Mouse (Mus musculus) midbrain, embryonic 12.5 days (tissue): ENCODE results near the gene Dock2. TPM values are rescaled to one million over a fixed set of nuclear protein-coding genes. Genes with fewer than 3 reads are reported as not detected.
A peak's percentile ranks its signal among the peaks of the same experiment; 100 is the strongest.

ENCODE experiments used
- ATAC-seq: fragments of 200-750 bp; cut with Nextera tagmentation; 2 replicates; pipeline ENCODE4 v1.8.0; 2017; ENCODE audit warnings: low read depth, moderate TSS enrichment, moderate library complexity; ENCODE audit not compliant: low FRiP score
- H3K27ac ChIP-seq: fragments of 300-500 bp; sonication (generic); replicated peaks from 2 replicates; pipeline ENCODE4 v1.5.1; 2016; ENCODE audit warnings: mild to moderate bottlenecking
- H3K27me3 ChIP-seq: fragments of 300-500 bp; sonication (generic); 2 replicates; pipeline ENCODE4 v1.6.1; 2016; ENCODE audit warnings: mild to moderate bottlenecking
- H3K36me3 ChIP-seq: fragments of 300-500 bp; sonication (generic); 2 replicates; pipeline ENCODE4 v1.6.1; 2016
- H3K4me1 ChIP-seq: fragments of 300-500 bp; sonication (generic); 2 replicates; pipeline ENCODE4 v1.6.1; 2016
- H3K4me2 ChIP-seq: fragments of 300-500 bp; sonication (generic); replicated peaks from 2 replicates; pipeline ENCODE4 v1.6.1; 2016; ENCODE audit warnings: mild to moderate bottlenecking, moderate library complexity
- H3K4me3 ChIP-seq: fragments of 300-500 bp; sonication (generic); 2 replicates; pipeline ENCODE4 v1.5.1; 2016; ENCODE audit warnings: mild to moderate bottlenecking
- H3K9ac ChIP-seq: fragments of 300-500 bp; sonication (generic); replicated peaks from 2 replicates; pipeline ENCODE4 v1.6.1; 2016; ENCODE audit warnings: mild to moderate bottlenecking, moderate library complexity
- H3K9me3 ChIP-seq: fragments of 300-500 bp; sonication (generic); 2 replicates; pipeline ENCODE4 v1.6.1; 2016; ENCODE audit warnings: mild to moderate bottlenecking
- WGBS: fragments of 180-500 bp; shearing (Covaris S2); methylation state at CpG from one replicate; pipeline ENCODE4 v1.1.7; 2016; 5-methylcytosine and 5-hydroxymethylcytosine counted together
- polyA plus RNA-seq: library from polyadenylated mRNA; unstranded; fragments of >200 nt; fragmentation: Nextera tagmentation; extraction: Ambion mirVana; gene quantifications from 2 replicates; pipeline ENCODE4 v1.2.1, GENCODE M21; 2016

The Dock2 gene
- polyA plus RNA-seq, 1 experiment from 2014 or later: 1.1 TPM

GRCm38 (mm10) chr11:34202769-34203168 is 580.9 kb downstream of the Dock2 start:
- H3K9me3 ChIP-seq: no peaks in the 10 kb centered on the region
- no peaks in the 10 kb centered on the region for H3K27me3 ChIP-seq
- H3K4me1 ChIP-seq: no peaks in the 10 kb centered on the region
- ATAC-seq: no peak
- WGBS: 64% methylated on average over 1 of the region's 1 CpGs
- no peak overlapping the region for H3K27ac ChIP-seq
- no peak overlapping the region for H3K4me2 ChIP-seq
- no peak overlapping the region for H3K4me3 ChIP-seq
- no peak overlapping the region for H3K9ac ChIP-seq
- H3K36me3 ChIP-seq: no peaks in the 10 kb centered on the region

- H3K4me2 ChIP-seq: no peak overlapping the region
- no peak overlapping the region for H3K27ac ChIP-seq
- no peaks in the 10 kb centered on the region for H3K9me3 ChIP-seq
- no peak overlapping the region for H3K9ac ChIP-seq
- no peak overlapping the region for H3K4me3 ChIP-seq
- 0 out of 2 replicates have a peak, but pooled peaks cover 4% of the 10 kb centered on the region for H3K27me3 ChIP-seq
- no peak for ATAC-seq
- no peaks in the 10 kb centered on the region for H3K4me1 ChIP-seq
- 82% methylated on average over 3 of the region's 3 CpGs for WGBS
- no peaks in the 10 kb centered on the region for H3K36me3 ChIP-seq
Observed at GRCm38 (mm10) chr11:34195142-34195541, 588.5 kb downstream of the Dock2 start.

- H3K4me2 ChIP-seq: no peak overlapping the region
- 76% methylated on average over 9 of the region's 9 CpGs for WGBS
- no peak overlapping the region for H3K4me3 ChIP-seq
- 0 out of 2 replicates have a peak, but pooled peaks cover 4% of the 10 kb centered on the region for H3K27me3 ChIP-seq
- H3K9me3 ChIP-seq: no peaks in the 10 kb centered on the region
- no peak for ATAC-seq
- H3K27ac ChIP-seq: no peak overlapping the region
- no peaks in the 10 kb centered on the region for H3K36me3 ChIP-seq
- H3K9ac ChIP-seq: no peak overlapping the region
- no peaks in the 10 kb centered on the region for H3K4me1 ChIP-seq
Observed at GRCm38 (mm10) chr11:34194158-34194941, 589.3 kb downstream of the Dock2 start.

- Histone ChIP-seq H3K9me3 (no peaks in the 10 kb centered on the region), H3K9ac (no peak overlapping the region), H3K4me2 (no peak overlapping the region), H3K27ac (no peak overlapping the region), H3K4me3 (no peak overlapping the region), H3K4me1 (no peaks in the 10 kb centered on the region), H3K36me3 (no peaks in the 10 kb centered on the region), H3K27me3 (0 out of 2 replicates have a peak, but pooled peaks cover 4% of the 10 kb centered on the region)
- ATAC-seq: no peak
- WGBS: 55% methylated on average over 3 of the region's 3 CpGs
Observed at GRCm38 (mm10) chr11:34193658-34194057, 590.0 kb downstream of the Dock2 start.

DNA sequence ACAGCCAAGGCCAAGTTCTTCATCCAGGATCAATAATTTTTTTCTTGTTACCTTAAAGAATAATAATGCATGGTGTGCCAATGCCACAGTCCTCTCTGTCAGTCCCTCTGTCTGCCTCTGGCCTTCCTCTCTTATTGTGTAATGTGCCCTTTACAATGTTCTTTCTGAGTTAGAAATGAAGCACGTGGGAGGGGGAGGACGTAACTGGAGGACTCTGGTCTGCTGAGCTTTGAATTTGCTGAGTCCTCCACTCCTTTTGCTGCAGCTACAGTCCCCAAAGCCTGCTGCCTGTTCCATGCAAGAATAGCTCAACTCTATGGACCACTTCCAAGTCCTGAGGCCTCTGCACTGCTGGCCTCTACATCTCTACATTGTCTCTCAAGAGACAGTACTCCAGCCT is 599.4 kb downstream of the Dock2 start:
- Histone ChIP-seq H3K9ac (no peak overlapping the region), H3K27me3 (no peaks in the 10 kb centered on the region), H3K36me3 (no peaks in the 10 kb centered on the region), H3K27ac (no peak overlapping the region), H3K4me1 (peaks cover 11% of the 10 kb centered on the region), H3K4me3 (no peak overlapping the region), H3K4me2 (no peak overlapping the region), H3K9me3 (no peaks in the 10 kb centered on the region)
- WGBS: 81% methylated on average over 2 of the region's 2 CpGs
- ATAC-seq: no peak

DNA sequence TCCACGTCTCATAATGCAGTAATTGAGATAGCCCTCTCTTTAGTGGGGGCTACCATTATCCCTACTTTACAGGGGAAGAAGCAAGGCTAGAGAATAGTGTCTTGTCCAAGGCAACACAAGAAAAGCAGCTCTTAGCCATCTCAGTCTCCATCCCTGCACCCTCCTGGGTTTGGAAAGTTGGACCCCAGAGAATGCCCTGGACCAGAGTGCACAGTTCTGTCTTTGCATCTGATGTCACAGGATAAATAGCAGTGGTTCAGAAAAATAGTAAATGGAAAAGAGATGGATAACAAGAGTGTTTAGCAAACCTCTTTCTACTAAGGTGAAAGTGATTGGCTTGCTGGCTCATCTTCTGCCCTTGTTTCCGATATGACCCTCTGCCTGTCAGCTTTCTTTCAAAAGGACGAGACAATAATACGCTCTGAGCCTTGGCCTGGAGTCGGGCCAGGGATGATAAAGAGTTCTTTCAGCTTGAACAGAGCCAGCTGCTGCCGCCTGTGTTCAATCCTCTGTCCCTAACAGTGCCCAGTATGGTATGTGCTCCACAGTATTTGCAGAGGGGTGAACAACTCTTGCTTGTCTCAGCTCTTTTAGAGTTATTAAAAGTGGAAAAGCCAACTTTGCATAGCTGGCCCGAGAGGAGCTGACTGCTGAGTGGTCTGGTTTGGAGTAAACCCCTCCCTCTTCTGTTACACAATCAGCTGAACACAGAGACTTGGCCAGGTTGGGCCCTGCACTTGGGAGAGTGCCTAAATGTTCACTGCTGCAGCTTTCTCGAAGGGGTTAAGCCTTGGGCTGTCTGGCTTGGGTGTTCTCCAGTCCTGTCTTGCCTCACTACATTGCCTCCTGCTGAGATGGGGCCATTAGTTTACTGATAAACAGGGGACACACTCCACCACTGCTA is 602.2 kb downstream of the Dock2 start:
- Histone ChIP-seq H3K9me3 (no peaks in the 10 kb centered on the region), H3K4me3 (no peak overlapping the region), H3K27me3 (no peaks in the 10 kb centered on the region), H3K9ac (no peak overlapping the region), H3K36me3 (no peaks in the 10 kb centered on the region), H3K4me1 (peaks cover 11% of the 10 kb centered on the region), H3K27ac (peak overlapping the region; percentile 60), H3K4me2 (no peak overlapping the region)
- ATAC-seq: peak; percentile 80
- 32% methylated on average over 8 of the region's 8 CpGs for WGBS

DNA sequence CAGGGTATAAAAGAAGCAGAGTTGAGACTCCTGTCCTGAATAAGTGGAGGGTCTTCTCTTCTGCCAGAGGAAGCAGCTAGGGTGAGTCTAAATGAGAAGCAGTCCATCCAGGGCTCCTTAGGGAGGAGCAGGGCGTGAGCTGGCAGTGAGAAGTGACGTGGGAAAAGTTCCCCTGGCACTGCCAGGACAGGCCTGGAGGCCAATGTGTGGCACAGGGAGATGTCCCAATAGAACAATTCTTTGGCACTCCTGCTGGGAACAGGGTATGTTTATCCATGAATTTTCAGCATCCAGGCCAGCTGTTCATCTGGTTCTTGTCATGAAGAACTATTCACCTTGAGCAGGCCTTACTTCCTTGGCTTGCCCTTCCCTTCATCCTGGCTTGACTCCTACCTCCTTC is 604.9 kb downstream of the Dock2 start:
- Histone ChIP-seq H3K36me3 (no peaks in the 10 kb centered on the region), H3K27me3 (no peaks in the 10 kb centered on the region), H3K27ac (no peak overlapping the region), H3K9me3 (no peaks in the 10 kb centered on the region), H3K9ac (no peak overlapping the region), H3K4me3 (no peak overlapping the region), H3K4me2 (no peak overlapping the region), H3K4me1 (peaks cover 11% of the 10 kb centered on the region)
- no peak for ATAC-seq
- 82% methylated on average over 2 of the region's 2 CpGs for WGBS

Other genes starting within 250 kb of the Dock2 start
- gene Spdl1, start 49.7 kb upstream of the Dock2 start, polyA plus RNA-seq: 20.7 and 23.7 TPM in 2 replicates